Mouse (Mus musculus): ENCODE data around the gene Nrxn2. TPM values are rescaled to one million over a fixed set of nuclear protein-coding genes. Genes with fewer than 3 reads are reported as not detected.

Nrxn2 gene
- total RNA-seq, 1 experiment = 9.5 TPM

DNA sequence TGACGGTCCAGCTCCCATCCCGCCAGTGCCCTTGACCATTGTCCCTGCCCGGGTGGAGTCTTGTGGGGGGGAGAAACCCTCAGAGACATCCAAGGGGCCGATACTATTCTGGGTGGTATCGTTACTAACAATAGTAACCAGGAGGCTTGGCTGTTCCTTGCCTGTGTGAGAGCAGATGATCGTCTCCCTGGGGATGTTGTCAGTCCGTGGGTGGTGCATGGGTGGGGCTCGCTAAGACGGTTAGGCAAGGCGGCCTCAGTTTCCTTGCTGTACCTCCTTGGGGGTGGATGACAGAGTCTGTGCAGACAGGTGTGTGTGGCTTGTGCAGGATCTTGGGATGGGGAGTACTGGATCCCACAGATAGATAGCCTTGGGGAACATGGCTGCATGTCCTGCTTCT is 88.9 kb downstream of the Nrxn2 start:
- H3K27ac ChIP-seq (ENCODE audit: insufficient read depth, low read depth, low read length, poor library complexity, severe bottlenecking) = no peak overlapping the region
- TF ChIP-seq MAFK (IDR thresholded peaks at IDR 0.05; ENCODE audit: insufficient read depth, low read depth, low read length) = no peak
- TF ChIP-seq CHD2 (IDR thresholded peaks at IDR 0.05; ENCODE audit: low read depth, low read length) = no peak
- no peak overlapping the region for H3K4me3 ChIP-seq (ENCODE audit: insufficient read depth in 1 of 2, low read depth in 1 of 2, low read length in 2 of 2, poor library complexity in 1 of 2, severe bottlenecking in 1 of 2)
- in situ Hi-C loops (cut with MboI; ENCODE audit: low sequenced_read_pairs in 2 of 2, unreplicated experiment in 2 of 2) = no loop called here
- no peak overlapping the region for H3K9ac ChIP-seq (ENCODE audit: insufficient read depth, low read depth, low read length, poor library complexity, severe bottlenecking)
- DNase-seq (ENCODE audit: low read depth, low spot score) = no peak
- peaks cover 3% of the 10 kb centered on the region; the same call in 1 of the 2 replicates for H3K36me3 ChIP-seq (ENCODE audit: control insufficient read depth, insufficient read depth, low read length, poor library complexity, severe bottlenecking)
- no peaks in the 10 kb centered on the region for H3K9me3 ChIP-seq (ENCODE audit: control insufficient read depth, insufficient read depth, low read depth, low read length)
- H3K4me1 ChIP-seq (ENCODE audit: control insufficient read depth in 2 of 2, insufficient read depth in 2 of 2, low read length in 2 of 2, poor library complexity in 1 of 2) = peaks cover 0 to 18% of the 10 kb centered on the region in 2 experiments; a peak in 2 of 4 replicates

DNA sequence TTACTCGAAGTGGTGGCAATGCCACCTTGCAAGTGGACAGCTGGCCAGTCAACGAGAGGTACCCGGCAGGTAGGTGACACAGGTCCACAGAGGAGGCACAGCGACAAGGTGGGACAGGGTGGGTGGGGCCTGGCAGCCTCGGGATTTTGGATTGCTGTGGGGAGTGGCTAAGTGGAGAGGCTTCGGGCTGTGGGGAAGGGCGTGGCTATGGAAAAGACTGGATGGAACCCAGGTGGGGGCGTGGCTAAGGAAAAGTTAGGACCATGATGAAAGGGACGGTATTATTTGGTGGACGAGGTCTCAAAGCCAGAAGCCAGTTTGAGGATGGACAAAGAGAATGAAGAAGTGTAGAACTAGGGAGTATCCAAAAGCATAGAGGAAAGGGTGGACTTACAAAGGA is 91.3 kb downstream of the Nrxn2 start:
- Histone ChIP-seq H3K27ac (ENCODE audit: insufficient read depth, low read depth, low read length, poor library complexity, severe bottlenecking) (no peak overlapping the region), H3K4me3 (ENCODE audit: insufficient read depth in 1 of 2, low read depth in 1 of 2, low read length in 2 of 2, poor library complexity in 1 of 2, severe bottlenecking in 1 of 2) (no peak overlapping the region), H3K9ac (ENCODE audit: insufficient read depth, low read depth, low read length, poor library complexity, severe bottlenecking) (no peak overlapping the region), H3K36me3 (ENCODE audit: control insufficient read depth, insufficient read depth, low read length, poor library complexity, severe bottlenecking) (peaks cover 3% of the 10 kb centered on the region; the same call in 1 of the 2 replicates), H3K4me1 (ENCODE audit: control insufficient read depth in 2 of 2, insufficient read depth in 2 of 2, low read length in 2 of 2, poor library complexity in 1 of 2) (peaks cover 2 to 28% of the 10 kb centered on the region in 2 experiments; a peak in 2 of 4 replicates), H3K9me3 (ENCODE audit: control insufficient read depth, insufficient read depth, low read depth, low read length) (no peaks in the 10 kb centered on the region)
- TF ChIP-seq ZNF384 (IDR thresholded peaks at IDR 0.05; ENCODE audit: low read depth, low read length) = no peak
- no peak for TF ChIP-seq CHD2 (IDR thresholded peaks at IDR 0.05; ENCODE audit: low read depth, low read length)
- TF ChIP-seq MAFK (IDR thresholded peaks at IDR 0.05; ENCODE audit: insufficient read depth, low read depth, low read length) = no peak
- TF ChIP-seq ZC3H11A (IDR thresholded peaks at IDR 0.05; ENCODE audit: borderline replicate concordance, low read depth, low read length) = no peak
- no peak for TF ChIP-seq HCFC1 (IDR thresholded peaks at IDR 0.05; ENCODE audit: borderline replicate concordance, insufficient read depth, low read length)
- DNase-seq (ENCODE audit: low read depth, low spot score) = no peak
- in situ Hi-C loops (cut with MboI; ENCODE audit: low sequenced_read_pairs in 2 of 2, unreplicated experiment in 2 of 2) = no loop called here

DNA sequence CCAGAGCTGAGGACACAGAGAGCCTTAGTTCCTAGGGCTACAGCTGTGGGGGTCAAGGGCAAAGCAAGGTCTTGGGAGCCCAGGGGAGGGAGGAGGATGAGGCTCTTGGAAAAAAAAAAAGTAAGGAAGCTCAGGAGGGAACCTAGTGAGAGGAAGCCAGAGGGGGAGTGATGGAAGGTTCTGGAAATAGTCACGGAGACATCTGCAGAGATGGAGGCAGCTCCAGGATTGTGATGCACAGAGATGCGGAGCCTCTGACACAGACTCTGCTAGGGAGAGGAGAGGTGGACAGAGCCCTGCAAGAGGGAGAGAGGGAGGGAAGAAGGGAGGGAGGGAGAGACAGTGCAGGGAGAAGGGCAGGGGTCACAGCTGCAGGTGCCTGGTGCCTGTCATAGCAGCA is 92.0 kb downstream of the Nrxn2 start:
- TF ChIP-seq ZC3H11A (IDR thresholded peaks at IDR 0.05; ENCODE audit: borderline replicate concordance, low read depth, low read length) (no peak), HCFC1 (IDR thresholded peaks at IDR 0.05; ENCODE audit: borderline replicate concordance, insufficient read depth, low read length) (no peak), MAFK (IDR thresholded peaks at IDR 0.05; ENCODE audit: insufficient read depth, low read depth, low read length) (no peak), ZNF384 (IDR thresholded peaks at IDR 0.05; ENCODE audit: low read depth, low read length) (no peak), CHD2 (IDR thresholded peaks at IDR 0.05; ENCODE audit: low read depth, low read length) (no peak)
- in situ Hi-C loops (cut with MboI; ENCODE audit: low sequenced_read_pairs in 2 of 2, unreplicated experiment in 2 of 2) = no loop called here
- H3K4me1 ChIP-seq (ENCODE audit: control insufficient read depth in 2 of 2, insufficient read depth in 2 of 2, low read length in 2 of 2, poor library complexity in 1 of 2) = peaks cover 2 to 28% of the 10 kb centered on the region in 2 experiments; a peak in 2 of 4 replicates

DNA sequence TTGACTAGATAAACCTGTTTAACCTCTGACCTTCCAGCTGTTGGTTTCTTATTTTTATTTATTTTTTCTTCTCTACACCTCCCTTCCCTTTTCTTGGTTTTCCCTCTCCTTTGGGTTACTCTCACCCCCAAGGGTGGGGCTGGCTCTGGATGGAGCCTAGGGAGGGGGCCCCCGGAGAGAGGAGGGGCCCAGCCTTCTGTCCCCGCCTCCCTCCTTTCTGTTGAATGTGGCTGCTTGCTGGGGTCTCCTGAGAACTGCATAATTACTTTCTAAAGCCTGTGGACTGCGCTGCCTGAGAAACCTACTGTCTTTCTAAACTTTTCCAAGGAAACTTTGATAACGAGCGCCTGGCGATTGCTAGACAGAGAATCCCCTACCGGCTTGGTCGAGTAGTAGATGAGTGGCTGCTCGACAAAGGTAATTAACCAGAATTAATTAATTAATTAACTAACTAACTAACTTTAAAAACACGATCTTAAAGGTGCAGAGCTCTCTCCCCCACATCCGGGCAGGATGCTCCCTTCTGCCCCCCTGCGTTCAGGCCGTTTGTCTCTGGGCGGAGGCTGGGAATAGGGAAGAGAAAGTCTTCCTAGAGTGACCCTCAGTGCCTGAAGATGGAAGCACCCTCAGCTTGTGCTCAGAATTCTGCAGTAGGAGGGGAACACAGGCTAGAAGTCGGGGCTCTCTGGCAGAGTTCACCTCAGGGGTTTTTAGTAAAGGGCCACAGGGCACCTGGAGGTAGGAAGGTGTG is 95.0 kb downstream of the Nrxn2 start:
- Histone ChIP-seq H3K9me3 (ENCODE audit: control insufficient read depth, insufficient read depth, low read depth, low read length) (no peaks in the 10 kb centered on the region), H3K9ac (ENCODE audit: insufficient read depth, low read depth, low read length, poor library complexity, severe bottlenecking) (peak overlapping the region; percentile 42; the same call in 1 of the 2 replicates), H3K36me3 (ENCODE audit: control insufficient read depth, insufficient read depth, low read length, poor library complexity, severe bottlenecking) (peaks cover 2% of the 10 kb centered on the region; the same call in 1 of the 2 replicates), H3K27ac (ENCODE audit: insufficient read depth, low read depth, low read length, poor library complexity, severe bottlenecking) (peak overlapping the region; percentile 54; the same call in 1 of the 2 replicates), H3K4me1 (ENCODE audit: control insufficient read depth in 2 of 2, insufficient read depth in 2 of 2, low read length in 2 of 2, poor library complexity in 1 of 2) (peaks cover 2 to 36% of the 10 kb centered on the region in 2 experiments; a peak in 3 of 4 replicates), H3K4me3 (ENCODE audit: insufficient read depth in 1 of 2, low read depth in 1 of 2, low read length in 2 of 2, poor library complexity in 1 of 2, severe bottlenecking in 1 of 2) (peak overlapping the region; percentile 53 to 62)
- in situ Hi-C loops (cut with MboI; ENCODE audit: low sequenced_read_pairs in 2 of 2, unreplicated experiment in 2 of 2) = no loop called here
- DNase-seq (ENCODE audit: low read depth, low spot score) = no peak
- TF ChIP-seq CHD2 (IDR thresholded peaks at IDR 0.05; ENCODE audit: low read depth, low read length) = no peak
- no peak for TF ChIP-seq ZC3H11A (IDR thresholded peaks at IDR 0.05; ENCODE audit: borderline replicate concordance, low read depth, low read length)
- TF ChIP-seq ZNF384 (IDR thresholded peaks at IDR 0.05; ENCODE audit: low read depth, low read length) = no peak
- no peak for TF ChIP-seq HCFC1 (IDR thresholded peaks at IDR 0.05; ENCODE audit: borderline replicate concordance, insufficient read depth, low read length)
- no peak for TF ChIP-seq MAFK (IDR thresholded peaks at IDR 0.05; ENCODE audit: insufficient read depth, low read depth, low read length)

More for the DNA sequence above, 92.0 kb downstream of the Nrxn2 start:
- H3K9me3 ChIP-seq (ENCODE audit: control insufficient read depth, insufficient read depth, low read depth, low read length) = no peaks in the 10 kb centered on the region
- no peak overlapping the region for H3K9ac ChIP-seq (ENCODE audit: insufficient read depth, low read depth, low read length, poor library complexity, severe bottlenecking)
- H3K4me3 ChIP-seq (ENCODE audit: insufficient read depth in 1 of 2, low read depth in 1 of 2, low read length in 2 of 2, poor library complexity in 1 of 2, severe bottlenecking in 1 of 2) = no peak overlapping the region
- peaks cover 3% of the 10 kb centered on the region; the same call in 1 of the 2 replicates for H3K36me3 ChIP-seq (ENCODE audit: control insufficient read depth, insufficient read depth, low read length, poor library complexity, severe bottlenecking)
- no peak overlapping the region for H3K27ac ChIP-seq (ENCODE audit: insufficient read depth, low read depth, low read length, poor library complexity, severe bottlenecking)
- DNase-seq (ENCODE audit: low read depth, low spot score) = no peak
